Mouse (Mus musculus) embryonic fibroblast, embryonic 13.5 days (primary cell): ENCODE measurements around the gene Pik3r1.

Experiments
- CTCF ChIP-seq: IDR thresholded peaks from 2 replicates; pipeline ENCODE4 v1.5.1; 2011; ENCODE audit warnings: mild to moderate bottlenecking, control low read depth, low read length, moderate library complexity, borderline replicate concordance; ENCODE audit not compliant: insufficient read depth
- POLR2A ChIP-seq: IDR thresholded peaks from 2 replicates; pipeline ENCODE4 v1.6.1; 2011; ENCODE audit warnings: low read depth, mild to moderate bottlenecking, control low read depth, low read length, moderate library complexity

DNA sequence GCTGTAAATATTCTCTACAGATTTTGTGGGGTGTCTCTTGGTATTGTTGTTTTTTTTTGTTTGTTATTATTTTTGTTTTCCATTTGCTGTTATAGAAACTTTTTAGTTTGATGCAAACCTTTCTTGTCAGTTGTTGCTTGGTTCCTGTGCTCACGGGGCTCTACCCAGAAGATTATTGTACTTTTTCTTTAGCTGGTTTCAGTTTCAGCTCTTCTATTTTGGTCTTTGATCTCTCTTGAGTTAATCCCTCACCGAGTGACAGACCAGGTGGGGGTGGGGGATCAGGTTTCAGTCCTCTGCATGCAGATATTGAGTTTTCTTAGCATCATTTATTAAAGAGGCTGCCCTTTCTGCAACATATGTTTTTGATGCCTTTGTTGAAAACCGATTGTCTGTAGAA is 99.2 kb downstream of the Pik3r1 start:
- TF ChIP-seq CTCF (no peak), POLR2A (no peak)
